Mouse (Mus musculus) brain, embryonic 14.5 days (tissue): ENCODE data around the gene Gng7.

Experiments
- CTCF ChIP-seq: fragments of 200-500 bp; IDR thresholded peaks from 2 replicates; pipeline ENCODE4 v1.5.1; 2012; ENCODE audit warnings: inconsistent platforms, mild to moderate bottlenecking, moderate library complexity, borderline replicate concordance; ENCODE audit not compliant: insufficient read depth, insufficient read length; ENCODE audit errors: extremely low read depth
- POLR2A ChIP-seq: fragments of 200-500 bp; IDR thresholded peaks from 2 replicates; pipeline ENCODE4 v1.6.1; 2012; ENCODE audit warnings: mild to moderate bottlenecking, inconsistent platforms, borderline replicate concordance; ENCODE audit not compliant: poor library complexity, insufficient read depth, insufficient read length, severe bottlenecking; ENCODE audit errors: extremely low read depth

- no peak for TF ChIP-seq POLR2A
- TF ChIP-seq CTCF: no peak
Observed at GRCm38 (mm10) chr10:80925472-80925871, 89.3 kb downstream of the Gng7 start.
